Mouse (Mus musculus) adrenal gland, adult (tissue): ENCODE measurements at regions not wholly inside any gene's neighbourhood (a gene's known extent, or its start where the extent isn't known, plus 50 kb on each side); places are given as distances from the start of the nearest gene placed in this dataset.

Experiments used
- DNase-seq, 2 experiments: peaks; one replicate each; pipeline ENCODE4 v3.0.0; 2022 to 2023; ENCODE audit warnings: low spot score in 1 of 2; ENCODE audit not compliant: inconsistent age in 2 of 2

DNA sequence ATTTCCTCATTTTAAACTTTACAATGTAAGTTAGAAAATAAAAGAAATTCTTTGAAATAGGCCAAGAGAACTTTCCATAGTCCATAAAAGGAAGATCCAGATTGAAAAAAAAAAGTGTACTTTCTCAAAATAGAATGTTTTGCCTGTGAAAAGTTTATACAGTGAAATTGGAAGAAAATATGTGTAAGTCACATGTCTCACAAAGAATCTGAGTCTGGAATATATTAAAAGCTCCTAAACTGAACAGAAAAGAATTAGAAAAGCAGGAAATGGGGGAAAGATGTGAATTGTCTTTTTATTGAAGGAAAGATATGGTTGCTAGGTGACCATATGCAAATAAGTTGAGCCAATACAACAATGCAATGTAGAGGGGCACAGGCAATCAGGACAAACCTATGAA is 197.7 kb upstream of the Gm20594 start:
- no peak for DNase-seq

DNA sequence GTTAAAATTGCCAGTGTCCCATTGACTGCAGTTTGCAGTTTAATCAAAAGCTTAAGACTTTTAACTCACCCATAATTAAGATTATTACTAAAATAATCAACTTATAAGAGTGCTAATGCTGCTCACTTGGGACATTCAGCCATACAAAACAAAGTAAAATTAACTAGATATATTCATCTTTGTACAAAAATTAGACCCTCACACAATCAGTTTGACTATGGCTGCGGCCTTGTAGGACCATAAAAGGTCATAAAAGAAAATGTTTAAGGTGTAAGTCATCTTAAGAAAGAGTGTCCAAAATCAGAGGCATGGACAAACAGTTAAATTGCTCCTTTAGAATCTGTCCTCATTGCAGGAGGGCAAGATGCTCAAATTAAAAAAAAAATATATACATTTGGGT is 186.0 kb upstream of the Gm20594 start:
- peak; percentile 3 to 62 for DNase-seq

- peak in 1 of 2 experiments; percentile 34 for DNase-seq
Observed at GRCm38 (mm10) chr6:79651286-79651685, 166.4 kb upstream of the Gm20594 start.
